ENCODE assay signal across 8 mouse cellular contexts in the genomic region with DNA sequence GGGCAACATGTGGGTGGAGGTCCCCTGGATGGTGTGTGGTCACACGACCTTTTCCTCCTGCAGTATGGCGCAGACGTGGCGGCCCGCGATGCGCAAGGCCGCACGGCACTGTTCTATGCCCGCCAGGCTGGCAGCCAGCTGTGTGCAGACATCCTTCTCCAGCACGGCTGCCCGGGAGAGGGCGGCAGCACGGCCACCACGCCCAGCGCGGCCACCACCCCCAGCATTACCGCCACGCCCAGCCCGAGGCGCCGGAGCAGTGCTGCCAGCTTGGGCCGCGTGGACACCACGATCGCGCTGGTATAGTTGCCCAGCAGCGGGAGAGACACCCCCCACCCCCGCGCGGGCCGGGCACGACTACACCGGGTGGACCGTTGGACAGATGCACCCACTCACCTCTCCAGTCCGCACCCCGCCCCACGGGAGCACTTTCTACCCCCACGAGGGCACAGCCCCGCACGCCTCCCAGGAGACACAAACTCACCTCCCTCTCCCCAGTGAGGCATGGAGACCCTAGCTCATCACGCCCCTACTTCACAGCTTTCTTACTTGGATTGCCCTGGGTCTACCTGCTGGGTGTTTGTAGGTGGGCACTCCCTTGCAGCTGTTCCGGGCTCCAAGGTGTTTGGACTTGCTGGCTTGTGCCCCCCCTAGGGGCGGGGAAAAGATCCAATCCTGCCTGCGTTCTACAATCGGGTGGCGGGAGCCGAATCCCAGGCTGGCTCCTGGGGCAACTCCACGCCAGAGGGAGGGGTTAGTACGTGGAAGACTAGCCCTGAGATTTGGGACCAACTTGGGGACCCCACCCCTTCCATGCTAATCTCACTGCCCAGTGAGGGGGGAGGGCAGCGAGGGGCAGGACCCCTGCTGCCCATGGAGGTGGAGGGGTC. TPM values are rescaled to one million over a fixed set of nuclear protein-coding genes. Genes with fewer than 3 reads are reported as not detected.
A peak's percentile ranks its signal among the peaks of the same experiment; 100 is the strongest.
DNase-seq lines count a peak whose midpoint lies in the region; ATAC-seq lines count a peak whose summit lies in the region.

No protein-coding gene starts in this region.

- H3K4me3 ChIP-seq in intestine, embryonic 14.5 days (ENCODE audit: low read depth, low read length), result no peak overlapping the region
- peak overlapping the region; percentile 26 for H3K4me3 ChIP-seq in lung, embryonic 15.5 days

- peak; percentile 57 to 77 for DNase-seq in adrenal gland, adult (ENCODE audit: inconsistent age in 2 of 2, low spot score in 1 of 2)
- no peak for DNase-seq in adrenal gland, adult 8-10 months
- DNase-seq in right cerebral cortex, postnatal 14 days, result peak; percentile 62
- no peak for DNase-seq in right cerebral cortex, postnatal 4 days
- no peak for DNase-seq in intestine, embryonic 14.5 days (ENCODE audit: low spot score)
- no peak for DNase-seq in thymus, postnatal 25 days
- no peak for DNase-seq in urinary bladder, adult 2 months (ENCODE audit: low spot score)

- peaks cover 61% of the 10 kb centered on the region for H3K27me3 ChIP-seq in intestine, embryonic 14.5 days (replicated peaks; ENCODE audit: control insufficient read depth, insufficient read depth, low read length)
- peaks cover 57% of the 10 kb centered on the region for H3K27me3 ChIP-seq in lung, embryonic 15.5 days

- ATAC-seq in intestine, embryonic 14.5 days (replicated peaks; ENCODE audit: low FRiP score, low TSS enrichment, low read depth), result 0 out of 2 replicates have a peak, but pooled peaks have one; percentile 14
- ATAC-seq in lung, embryonic 15.5 days (ENCODE audit: borderline replicate concordance, extremely low read depth, low FRiP score, low TSS enrichment), result no peak

- H3K9me3 ChIP-seq in intestine, embryonic 14.5 days (ENCODE audit: control insufficient read depth, low read length), result no peaks in the 10 kb centered on the region
- H3K9me3 ChIP-seq in lung, embryonic 15.5 days, result no peaks in the 10 kb centered on the region

- H3K9ac ChIP-seq in intestine, embryonic 14.5 days (ENCODE audit: low read length), result no peak overlapping the region
- H3K9ac ChIP-seq in lung, embryonic 15.5 days, result no peak overlapping the region

- peaks cover 12% of the 10 kb centered on the region for H3K36me3 ChIP-seq in intestine, embryonic 14.5 days (ENCODE audit: control insufficient read depth, insufficient read depth, low read length)
- H3K36me3 ChIP-seq in lung, embryonic 15.5 days, result no peaks in the 10 kb centered on the region

- H3K27ac ChIP-seq in intestine, embryonic 14.5 days (ENCODE audit: low read depth), result no peak overlapping the region
- H3K27ac ChIP-seq in lung, embryonic 15.5 days, result no peak overlapping the region

- WGBS in intestine, embryonic 14.5 days, result 8% methylated on average over 51 of the region's 51 CpGs
- 16% methylated on average over 51 of the region's 51 CpGs for WGBS in lung, embryonic 15.5 days

- peak overlapping the region; percentile 20 for H3K4me2 ChIP-seq in intestine, embryonic 14.5 days (ENCODE audit: low read length)
- peak overlapping the region; percentile 58 for H3K4me2 ChIP-seq in lung, embryonic 15.5 days

- H3K4me1 ChIP-seq in intestine, embryonic 14.5 days (replicated peaks; ENCODE audit: control insufficient read depth, insufficient read depth, low read length), result no peaks in the 10 kb centered on the region
- H3K4me1 ChIP-seq in lung, embryonic 15.5 days, result peaks cover 53% of the 10 kb centered on the region

RNA-seq across cellular contexts. Expression of a gene that starts 16.7 kb away (rescaled TPM):
- 1 to 10 TPM; 3.0 to 7.5 (median 5.5) TPM for total RNA-seq in adrenal gland, adult 8-10 months (2022)
- 0.23 and 0.26 TPM in 2 replicates for polyA plus RNA-seq in intestine, embryonic 14.5 days (2014; fragmentation: Nextera tagmentation; extraction: Ambion mirVana)
- 0.05 and 0.07 TPM in 2 replicates for polyA plus RNA-seq in lung, embryonic 15.5 days (2015; fragmentation: Nextera tagmentation; extraction: Ambion mirVana)
- polyA plus RNA-seq in urinary bladder, adult 2 months (2012; rRNA removed), result 2.5 and 5.4 TPM in 2 replicates

RNA-seq across cellular contexts. Expression of a gene that starts 21.7 kb away (rescaled TPM):
- total RNA-seq in adrenal gland, adult 8-10 months (2022), result 100 to 1,000 TPM; 120 to 138 (median 128) TPM
- 92.4 and 114 TPM in 2 replicates for polyA plus RNA-seq in intestine, embryonic 14.5 days (2014; fragmentation: Nextera tagmentation; extraction: Ambion mirVana)
- polyA plus RNA-seq in lung, embryonic 15.5 days (2015; fragmentation: Nextera tagmentation; extraction: Ambion mirVana), result 161 and 175 TPM in 2 replicates
- 79.5 and 81.4 TPM in 2 replicates for polyA plus RNA-seq in urinary bladder, adult 2 months (2012; rRNA removed)

RNA-seq across cellular contexts. Expression of a gene that starts 28.4 kb away (rescaled TPM):
- 100 to 1,000 TPM; 197 to 246 (median 230) TPM for total RNA-seq in adrenal gland, adult 8-10 months (2022)
- polyA plus RNA-seq in intestine, embryonic 14.5 days (2014; fragmentation: Nextera tagmentation; extraction: Ambion mirVana), result 1,915 and 2,068 TPM in 2 replicates
- 1,786 and 1,890 TPM in 2 replicates for polyA plus RNA-seq in lung, embryonic 15.5 days (2015; fragmentation: Nextera tagmentation; extraction: Ambion mirVana)
- polyA plus RNA-seq in urinary bladder, adult 2 months (2012; rRNA removed), result 252 and 268 TPM in 2 replicates

RNA-seq across cellular contexts. Expression of a gene that starts 29.2 kb away (rescaled TPM):
- total RNA-seq in adrenal gland, adult 8-10 months (2022), result 100 to 1,000 TPM; 139 to 153 (median 150) TPM
- 47.6 and 51.6 TPM in 2 replicates for polyA plus RNA-seq in intestine, embryonic 14.5 days (2014; fragmentation: Nextera tagmentation; extraction: Ambion mirVana)
- 90.1 and 101 TPM in 2 replicates for polyA plus RNA-seq in lung, embryonic 15.5 days (2015; fragmentation: Nextera tagmentation; extraction: Ambion mirVana)
- polyA plus RNA-seq in urinary bladder, adult 2 months (2012; rRNA removed), result 53.9 and 72.8 TPM in 2 replicates

RNA-seq across cellular contexts. Expression of a gene that starts 31.8 kb away (rescaled TPM):
- 10 to 100 TPM in 2 of 4 experiments, 1 to 10 TPM in 2; 8.9 to 11.3 (median 10.3) TPM for total RNA-seq in adrenal gland, adult 8-10 months (2022)
- polyA plus RNA-seq in intestine, embryonic 14.5 days (2014; fragmentation: Nextera tagmentation; extraction: Ambion mirVana), result 1.4 and 1.9 TPM in 2 replicates
- 0.61 and 0.86 TPM in 2 replicates for polyA plus RNA-seq in lung, embryonic 15.5 days (2015; fragmentation: Nextera tagmentation; extraction: Ambion mirVana)
- polyA plus RNA-seq in urinary bladder, adult 2 months (2012; rRNA removed), result 3.5 and 4.9 TPM in 2 replicates

Comparison
In these comparisons a context has a peak if more than half of its experiments do, and no peak if none do; other contexts are left out.
1. DNase-seq: peak in adrenal gland, adult (2 of 2) and right cerebral cortex, postnatal 14 days (single experiment); none in adrenal gland, adult 8-10 months (single experiment), right cerebral cortex, postnatal 4 days (single experiment), intestine, embryonic 14.5 days (single experiment), thymus, postnatal 25 days (single experiment) and urinary bladder, adult 2 months (single experiment).